Mouse (Mus musculus) C2C12 (cell line): ENCODE data around the gene Npas1.

ENCODE experiments used
- CTCF ChIP-seq: IDR thresholded peaks from one replicate; pipeline ENCODE4 v1.5.1; 2011; ENCODE audit not compliant: control insufficient read depth, insufficient read depth, insufficient read length
- MYOG ChIP-seq: IDR thresholded peaks from one replicate; pipeline ENCODE4 v1.6.1; 2011; ENCODE audit not compliant: control insufficient read depth, insufficient read length; ENCODE audit errors: extremely low read depth

DNA sequence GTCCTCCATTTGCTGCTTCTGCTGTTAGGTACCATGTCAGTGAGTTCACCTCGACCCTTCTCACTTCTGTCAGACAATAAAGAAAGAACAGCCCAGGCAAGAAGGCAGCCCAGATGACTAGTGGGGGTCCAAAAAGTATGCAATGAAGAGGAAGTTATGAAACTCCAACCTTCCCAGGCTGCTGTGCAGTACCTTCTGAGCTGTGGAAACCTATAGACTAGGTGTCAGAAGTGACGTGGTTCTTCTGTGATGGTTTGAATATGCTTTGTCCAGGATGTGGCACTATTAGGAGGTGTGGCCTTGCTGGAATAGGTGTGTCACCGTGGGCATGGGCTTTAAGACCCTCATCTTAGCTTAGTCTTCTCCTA is 27.7 kb upstream of the Npas1 start:
- TF ChIP-seq CTCF (no peak), MYOG (no peak)
